Mouse (Mus musculus): ENCODE data around the gene Pim3. TPM values are rescaled to one million over a fixed set of nuclear protein-coding genes. Genes with fewer than 3 reads are reported as not detected.

The Pim3 gene
- total and polyA plus RNA-seq, 3 experiments: 11.4 to 26.0 (median 19.0) TPM

- TF ChIP-seq E2F4 (IDR thresholded peaks at IDR 0.05; ENCODE audit: insufficient replicate concordance, low read depth, low read length) (no peak), IRF4 (IDR thresholded peaks at IDR 0.05; ENCODE audit: low read depth, low read length) (no peak), ZMIZ1 (IDR thresholded peaks at IDR 0.05; ENCODE audit: low read depth, low read length) (no peak)
Measured at GRCm38 (mm10) chr15:88843486-88844097, 18.4 kb upstream of the Pim3 start (continued).

GRCm38 (mm10) chr15:88844966-88845365, 17.0 kb upstream of the Pim3 start:
- no peak overlapping the region for H3K4me2 ChIP-seq (ENCODE audit: insufficient read depth, low read depth, poor library complexity, severe bottlenecking)
- H3K9ac ChIP-seq (ENCODE audit: insufficient read depth, low read depth): no peak overlapping the region
- H3K27ac ChIP-seq (ENCODE audit: insufficient read depth, low read depth): no peak overlapping the region
- in situ Hi-C loops (cut with MboI; ENCODE audit: low pct_ligation_motif_present, low pct_unique_long_range_greater_than_20kb, low sequenced_read_pairs): no loop called here
- TF ChIP-seq POLR2A (IDR thresholded peaks at IDR 0.05; ENCODE audit: low read depth, low read length): no peak
- dilution Hi-C loops (cut with MboI; ENCODE audit: extremely low pct_ligation_motif_present, extremely low pct_unique_long_range_greater_than_20kb, low sequenced_read_pairs): no loop called here
- peaks cover 9% of the 10 kb centered on the region for H3K9me3 ChIP-seq (replicated peaks; ENCODE audit: low read length)
- peaks cover 69% of the 10 kb centered on the region for H3K27me3 ChIP-seq (replicated peaks)
- no peaks in the 10 kb centered on the region for H3K79me2 ChIP-seq (replicated peaks; ENCODE audit: control insufficient read depth, extremely low read depth, insufficient read depth, poor library complexity, severe bottlenecking)
- no peak for DNase-seq (ENCODE audit: extremely low read depth)
- no peak overlapping the region for H3K4me3 ChIP-seq (replicated peaks in 1 of 3; ENCODE audit: low read depth in 2 of 3, low read length in 2 of 3, poor library complexity in 1 of 3)
- H3K36me3 ChIP-seq (replicated peaks in 1 of 2; ENCODE audit: control insufficient read depth in 1 of 2, insufficient read depth in 1 of 2, low read length in 1 of 2): no peaks in the 10 kb centered on the region
- peaks cover 6 to 11% of the 10 kb centered on the region in 2 experiments; a peak in 3 of 4 replicates for H3K4me1 ChIP-seq (ENCODE audit: control insufficient read depth in 1 of 2, insufficient read depth in 2 of 2)

GRCm38 (mm10) chr15:88848661-88849060, 13.3 kb upstream of the Pim3 start:
- no peak overlapping the region for H3K27ac ChIP-seq (ENCODE audit: insufficient read depth, low read depth)
- H3K79me2 ChIP-seq (replicated peaks; ENCODE audit: control insufficient read depth, extremely low read depth, insufficient read depth, poor library complexity, severe bottlenecking): no peaks in the 10 kb centered on the region
- DNase-seq (ENCODE audit: extremely low read depth): no peak
- peaks cover 85% of the 10 kb centered on the region for H3K27me3 ChIP-seq (replicated peaks)
- no peak overlapping the region for H3K9ac ChIP-seq (ENCODE audit: insufficient read depth, low read depth)
- in situ Hi-C loops (cut with MboI; ENCODE audit: low pct_ligation_motif_present, low pct_unique_long_range_greater_than_20kb, low sequenced_read_pairs) (no loop called here), dilution Hi-C loops (cut with MboI; ENCODE audit: extremely low pct_ligation_motif_present, extremely low pct_unique_long_range_greater_than_20kb, low sequenced_read_pairs) (no loop called here)
- no peak overlapping the region for H3K4me2 ChIP-seq (ENCODE audit: insufficient read depth, low read depth, poor library complexity, severe bottlenecking)
- H3K4me1 ChIP-seq (ENCODE audit: control insufficient read depth in 1 of 2, insufficient read depth in 2 of 2): peaks cover 6 to 11% of the 10 kb centered on the region in 2 experiments; a peak in 3 of 4 replicates
- TF ChIP-seq ZMIZ1 (IDR thresholded peaks at IDR 0.05; ENCODE audit: low read depth, low read length): no peak
- no peak for TF ChIP-seq MAZ (IDR thresholded peaks at IDR 0.05; ENCODE audit: low read depth, low read length)
- no peak for TF ChIP-seq ELF1 (IDR thresholded peaks at IDR 0.05; ENCODE audit: low read depth, low read length)
- TF ChIP-seq BHLHE40 (IDR thresholded peaks at IDR 0.05; ENCODE audit: low read depth, low read length): no peak
- TF ChIP-seq USF2 (conservative IDR thresholded peaks at IDR 0.05; ENCODE audit: low read depth, low read length): no peak
- no peak for TF ChIP-seq UBTF (IDR thresholded peaks at IDR 0.05; ENCODE audit: low read depth, low read length)
- no peak for TF ChIP-seq E2F4 (IDR thresholded peaks at IDR 0.05; ENCODE audit: insufficient replicate concordance, low read depth, low read length)
- no peak for TF ChIP-seq CHD1 (IDR thresholded peaks at IDR 0.05; ENCODE audit: low read depth, low read length)
- no peak for TF ChIP-seq JUN (IDR thresholded peaks at IDR 0.05; ENCODE audit: insufficient read depth, low read depth, low read length)
- TF ChIP-seq RCOR1 (conservative IDR thresholded peaks at IDR 0.05; ENCODE audit: low read depth, low read length): no peak
- TF ChIP-seq ZC3H11A (IDR thresholded peaks at IDR 0.05; ENCODE audit: low read depth, low read length): no peak
- no peak for TF ChIP-seq TCF12 (IDR thresholded peaks at IDR 0.05; ENCODE audit: low read depth, low read length)
- TF ChIP-seq MAFK (IDR thresholded peaks at IDR 0.05; ENCODE audit: insufficient replicate concordance, low read length): no peak
- no peak for TF ChIP-seq NRF1 (IDR thresholded peaks at IDR 0.05; ENCODE audit: low read depth, low read length)
- no peak for TF ChIP-seq POLR2AphosphoS2 (IDR thresholded peaks at IDR 0.05; ENCODE audit: low read depth, low read length)
- TF ChIP-seq CHD2 (IDR thresholded peaks at IDR 0.05; ENCODE audit: low read length): no peak
- no peak for TF ChIP-seq ZNF384 (IDR thresholded peaks at IDR 0.05; ENCODE audit: low read depth, low read length)
- TF ChIP-seq USF1 (IDR thresholded peaks at IDR 0.05; ENCODE audit: low read depth, low read length): no peak
- no peak for TF ChIP-seq MXI1 (IDR thresholded peaks at IDR 0.05; ENCODE audit: low read depth, low read length)
- no peak overlapping the region for H3K4me3 ChIP-seq (replicated peaks in 1 of 3; ENCODE audit: low read depth in 2 of 3, low read length in 2 of 3, poor library complexity in 1 of 3)
- H3K36me3 ChIP-seq (replicated peaks in 1 of 2; ENCODE audit: control insufficient read depth in 1 of 2, insufficient read depth in 1 of 2, low read length in 1 of 2): no peaks in the 10 kb centered on the region
- peaks cover 9% of the 10 kb centered on the region for H3K9me3 ChIP-seq (replicated peaks; ENCODE audit: low read length)

Data from CH12.LX (cell line).